Mouse (Mus musculus): Measurements from ENCODE around the gene Fam43a. TPM values are rescaled to one million over a fixed set of nuclear protein-coding genes. Genes with fewer than 3 reads are reported as not detected.
A peak's percentile ranks its signal among the peaks of the same experiment; 100 is the strongest.

The Fam43a gene
- total and polyA plus RNA-seq, 2 experiments from 2014 or later = 17.1 to 40.6 TPM

GRCm38 (mm10) chr16:30571378-30571777 lies 28.1 kb upstream of the Fam43a start:
- Histone ChIP-seq H3K4me1 (ENCODE audit: control insufficient read depth, insufficient read depth) (no peaks in the 10 kb centered on the region), H3K27me3 (ENCODE audit: control insufficient read depth, insufficient read depth, low read length) (no peaks in the 10 kb centered on the region), H3K4me3 (ENCODE audit: low read depth, low read length) (no peak overlapping the region), H3K9ac (replicated peaks; ENCODE audit: low read depth, low read length) (no peak overlapping the region), H3K27ac (ENCODE audit: low read depth) (no peak overlapping the region), H3K4me2 (ENCODE audit: low read depth, low read length) (no peak overlapping the region), H3K9me3 (replicated peaks; ENCODE audit: control insufficient read depth, low read length) (no peaks in the 10 kb centered on the region), H3K36me3 (replicated peaks; ENCODE audit: control insufficient read depth, insufficient read depth, low read length) (peaks cover 93% of the 10 kb centered on the region)
- ATAC-seq (ENCODE audit: insufficient read depth, low read depth) = no peak
- 92% methylated on average over 5 of the region's 5 CpGs for WGBS
- no peak for DNase-seq (ENCODE audit: low spot score)
- no peak for TF ChIP-seq CTCF (IDR thresholded peaks at IDR 0.05; ENCODE audit: low read depth)
- TF ChIP-seq EP300 (IDR thresholded peaks at IDR 0.05; ENCODE audit: low read depth) = no peak

GRCm38 (mm10) chr16:30572239-30572638 lies 27.3 kb upstream of the Fam43a start:
- no peak for DNase-seq (ENCODE audit: low spot score)
- no peaks in the 10 kb centered on the region for H3K9me3 ChIP-seq (replicated peaks; ENCODE audit: control insufficient read depth, low read length)
- TF ChIP-seq CTCF (IDR thresholded peaks at IDR 0.05; ENCODE audit: low read depth) (no peak), EP300 (IDR thresholded peaks at IDR 0.05; ENCODE audit: low read depth) (no peak)
- H3K27me3 ChIP-seq (ENCODE audit: control insufficient read depth, insufficient read depth, low read length) = no peaks in the 10 kb centered on the region
- no peak overlapping the region for H3K4me2 ChIP-seq (ENCODE audit: low read depth, low read length)
- H3K4me3 ChIP-seq (ENCODE audit: low read depth, low read length) = no peak overlapping the region
- H3K4me1 ChIP-seq (ENCODE audit: control insufficient read depth, insufficient read depth) = no peaks in the 10 kb centered on the region
- no peak overlapping the region for H3K9ac ChIP-seq (replicated peaks; ENCODE audit: low read depth, low read length)
- H3K27ac ChIP-seq (ENCODE audit: low read depth) = no peak overlapping the region
- WGBS = 54% methylated on average over 4 of the region's 4 CpGs
- H3K36me3 ChIP-seq (replicated peaks; ENCODE audit: control insufficient read depth, insufficient read depth, low read length) = peaks cover 94% of the 10 kb centered on the region
- ATAC-seq (ENCODE audit: insufficient read depth, low read depth) = no peak

GRCm38 (mm10) chr16:30575815-30576214 lies 23.7 kb upstream of the Fam43a start:
- H3K4me1 ChIP-seq (ENCODE audit: control insufficient read depth, insufficient read depth) = no peaks in the 10 kb centered on the region
- 72% methylated on average over 7 of the region's 7 CpGs for WGBS
- peaks cover 96% of the 10 kb centered on the region for H3K36me3 ChIP-seq (replicated peaks; ENCODE audit: control insufficient read depth, insufficient read depth, low read length)
- H3K4me2 ChIP-seq (ENCODE audit: low read depth, low read length) = no peak overlapping the region
- TF ChIP-seq CTCF (IDR thresholded peaks at IDR 0.05; ENCODE audit: low read depth) (no peak), EP300 (IDR thresholded peaks at IDR 0.05; ENCODE audit: low read depth) (no peak)
- H3K9ac ChIP-seq (replicated peaks; ENCODE audit: low read depth, low read length) = no peak overlapping the region
- no peaks in the 10 kb centered on the region for H3K9me3 ChIP-seq (replicated peaks; ENCODE audit: control insufficient read depth, low read length)
- no peak overlapping the region for H3K27ac ChIP-seq (ENCODE audit: low read depth)
- DNase-seq (ENCODE audit: low spot score) (no peak), ATAC-seq (ENCODE audit: insufficient read depth, low read depth) (no peak)
- no peak overlapping the region for H3K4me3 ChIP-seq (ENCODE audit: low read depth, low read length)
- no peaks in the 10 kb centered on the region for H3K27me3 ChIP-seq (ENCODE audit: control insufficient read depth, insufficient read depth, low read length)

- no peak overlapping the region for H3K4me2 ChIP-seq (ENCODE audit: low read depth, low read length)
- WGBS = 80% methylated on average over 1 of the region's 1 CpGs
- H3K27ac ChIP-seq (ENCODE audit: low read depth) = no peak overlapping the region
- H3K4me3 ChIP-seq (ENCODE audit: low read depth, low read length) = no peak overlapping the region
- peaks cover 96% of the 10 kb centered on the region for H3K36me3 ChIP-seq (replicated peaks; ENCODE audit: control insufficient read depth, insufficient read depth, low read length)
- ATAC-seq (ENCODE audit: insufficient read depth, low read depth) (no peak), DNase-seq (ENCODE audit: low spot score) (no peak)
- H3K4me1 ChIP-seq (ENCODE audit: control insufficient read depth, insufficient read depth) = no peaks in the 10 kb centered on the region
- no peaks in the 10 kb centered on the region for H3K27me3 ChIP-seq (ENCODE audit: control insufficient read depth, insufficient read depth, low read length)
- no peak overlapping the region for H3K9ac ChIP-seq (replicated peaks; ENCODE audit: low read depth, low read length)
- TF ChIP-seq EP300 (IDR thresholded peaks at IDR 0.05; ENCODE audit: low read depth) (no peak), CTCF (IDR thresholded peaks at IDR 0.05; ENCODE audit: low read depth) (no peak)
- H3K9me3 ChIP-seq (replicated peaks; ENCODE audit: control insufficient read depth, low read length) = no peaks in the 10 kb centered on the region
Observed at GRCm38 (mm10) chr16:30576392-30576791, 23.1 kb upstream of the Fam43a start.

DNA sequence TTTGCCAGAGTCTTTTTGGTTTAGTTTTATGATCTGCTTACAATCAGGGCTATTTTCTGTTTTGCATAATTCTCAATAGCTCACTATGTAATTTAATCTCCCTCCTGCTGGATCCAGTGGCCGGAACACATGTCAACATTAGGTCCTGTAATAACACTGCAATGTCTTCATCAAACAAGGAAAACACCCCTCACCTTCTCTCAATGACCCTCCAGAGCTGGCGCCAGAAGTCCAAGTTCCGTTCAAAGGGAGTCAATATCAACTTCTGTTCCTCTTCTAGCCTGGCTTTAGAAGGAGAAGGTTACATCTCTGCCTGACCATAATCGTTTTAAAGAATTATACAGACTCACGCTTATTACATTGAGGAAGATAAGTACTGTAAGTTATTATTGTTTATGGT lies 18.8 kb upstream of the Fam43a start:
- 90% methylated on average over 5 of the region's 5 CpGs for WGBS
- no peak overlapping the region for H3K27ac ChIP-seq (ENCODE audit: low read depth)
- no peaks in the 10 kb centered on the region for H3K4me1 ChIP-seq (ENCODE audit: control insufficient read depth, insufficient read depth)
- no peak overlapping the region for H3K9ac ChIP-seq (replicated peaks; ENCODE audit: low read depth, low read length)
- H3K4me3 ChIP-seq (ENCODE audit: low read depth, low read length) = no peak overlapping the region
- DNase-seq (ENCODE audit: low spot score) (no peak), ATAC-seq (ENCODE audit: insufficient read depth, low read depth) (no peak)
- no peak for TF ChIP-seq CTCF (IDR thresholded peaks at IDR 0.05; ENCODE audit: low read depth)
- TF ChIP-seq EP300 (IDR thresholded peaks at IDR 0.05; ENCODE audit: low read depth) = no peak
- H3K36me3 ChIP-seq (replicated peaks; ENCODE audit: control insufficient read depth, insufficient read depth, low read length) = peaks cover 100% of the 10 kb centered on the region
- H3K27me3 ChIP-seq (ENCODE audit: control insufficient read depth, insufficient read depth, low read length) = no peaks in the 10 kb centered on the region
- H3K4me2 ChIP-seq (ENCODE audit: low read depth, low read length) = no peak overlapping the region
- no peaks in the 10 kb centered on the region for H3K9me3 ChIP-seq (replicated peaks; ENCODE audit: control insufficient read depth, low read length)

- peak overlapping the region; percentile 86 for H3K4me3 ChIP-seq (ENCODE audit: low read depth, low read length)
- ATAC-seq (ENCODE audit: insufficient read depth, low read depth) (no peak; the same call in 1 of the 2 replicates), DNase-seq (ENCODE audit: low spot score) (no peak)
- H3K9ac ChIP-seq (replicated peaks; ENCODE audit: low read depth, low read length) = peak overlapping the region; percentile 85
- no peak for TF ChIP-seq EP300 (IDR thresholded peaks at IDR 0.05; ENCODE audit: low read depth)
- no peak for TF ChIP-seq CTCF (IDR thresholded peaks at IDR 0.05; ENCODE audit: low read depth)
- peak overlapping the region; percentile 85 for H3K27ac ChIP-seq (ENCODE audit: low read depth)
- peak overlapping the region; percentile 97 for H3K4me2 ChIP-seq (ENCODE audit: low read depth, low read length)
- H3K4me1 ChIP-seq (ENCODE audit: control insufficient read depth, insufficient read depth) = peaks cover 11% of the 10 kb centered on the region
- H3K9me3 ChIP-seq (replicated peaks; ENCODE audit: control insufficient read depth, low read length) = no peaks in the 10 kb centered on the region
- H3K36me3 ChIP-seq (replicated peaks; ENCODE audit: control insufficient read depth, insufficient read depth, low read length) = peaks cover 37% of the 10 kb centered on the region
- 1% methylated on average over 19 of the region's 19 CpGs for WGBS
- no peaks in the 10 kb centered on the region for H3K27me3 ChIP-seq (ENCODE audit: control insufficient read depth, insufficient read depth, low read length)
Observed at GRCm38 (mm10) chr16:30586935-30587493, 12.5 kb upstream of the Fam43a start.
